Mouse (Mus musculus) neural tube, embryonic 13.5 days (tissue): Measurements from ENCODE around the gene Znhit3. TPM values are rescaled to one million over a fixed set of nuclear protein-coding genes. Genes with fewer than 3 reads are reported as not detected.

ENCODE experiments used
- ATAC-seq: fragments of 200-750 bp; cut with Nextera tagmentation; 2 replicates; pipeline ENCODE4 v1.8.0; 2017; ENCODE audit warnings: low read depth, mild to moderate bottlenecking, moderate TSS enrichment, moderate library complexity
- H3K27ac ChIP-seq: fragments of 300-500 bp; sonication (generic); replicated peaks from 2 replicates; pipeline ENCODE4 v1.5.1; 2015; ENCODE audit warnings: moderate library complexity, mild to moderate bottlenecking, inconsistent platforms
- H3K27me3 ChIP-seq: fragments of 300-500 bp; sonication (generic); 2 replicates; pipeline ENCODE4 v1.6.1; 2015; ENCODE audit warnings: mild to moderate bottlenecking, inconsistent platforms
- H3K36me3 ChIP-seq: fragments of 300-500 bp; sonication (generic); 2 replicates; pipeline ENCODE4 v1.6.1; 2015; ENCODE audit warnings: mild to moderate bottlenecking, inconsistent platforms
- H3K4me1 ChIP-seq: fragments of 300-500 bp; sonication (generic); replicated peaks from 2 replicates; pipeline ENCODE4 v1.6.1; 2015; ENCODE audit warnings: inconsistent platforms
- H3K4me2 ChIP-seq: fragments of 300-500 bp; sonication (generic); 2 replicates; pipeline ENCODE4 v1.6.1; 2015; ENCODE audit warnings: inconsistent platforms, mild to moderate bottlenecking, moderate library complexity
- H3K4me3 ChIP-seq: fragments of 300-500 bp; sonication (generic); 2 replicates; pipeline ENCODE4 v1.5.1; 2015; ENCODE audit warnings: mild to moderate bottlenecking, inconsistent platforms
- H3K9ac ChIP-seq: fragments of 300-500 bp; sonication (generic); 2 replicates; pipeline ENCODE4 v1.6.1; 2015; ENCODE audit warnings: moderate library complexity, mild to moderate bottlenecking, inconsistent platforms
- H3K9me3 ChIP-seq: fragments of 300-500 bp; sonication (generic); 2 replicates; pipeline ENCODE4 v1.6.1; 2016; ENCODE audit warnings: inconsistent platforms
- WGBS: fragments of 180-500 bp; shearing (Covaris S2); methylation state at CpG from one replicate; pipeline ENCODE4 v1.1.7; 2015; 5-methylcytosine and 5-hydroxymethylcytosine counted together
- polyA plus RNA-seq: library from polyadenylated mRNA; unstranded; fragments of >200 nt; fragmentation: Nextera tagmentation; extraction: Ambion mirVana; gene quantifications from 2 replicates; pipeline ENCODE4 v1.2.1, GENCODE M21; 2015

Znhit3 gene
- polyA plus RNA-seq = 65.4 and 68.0 TPM in 2 replicates

DNA sequence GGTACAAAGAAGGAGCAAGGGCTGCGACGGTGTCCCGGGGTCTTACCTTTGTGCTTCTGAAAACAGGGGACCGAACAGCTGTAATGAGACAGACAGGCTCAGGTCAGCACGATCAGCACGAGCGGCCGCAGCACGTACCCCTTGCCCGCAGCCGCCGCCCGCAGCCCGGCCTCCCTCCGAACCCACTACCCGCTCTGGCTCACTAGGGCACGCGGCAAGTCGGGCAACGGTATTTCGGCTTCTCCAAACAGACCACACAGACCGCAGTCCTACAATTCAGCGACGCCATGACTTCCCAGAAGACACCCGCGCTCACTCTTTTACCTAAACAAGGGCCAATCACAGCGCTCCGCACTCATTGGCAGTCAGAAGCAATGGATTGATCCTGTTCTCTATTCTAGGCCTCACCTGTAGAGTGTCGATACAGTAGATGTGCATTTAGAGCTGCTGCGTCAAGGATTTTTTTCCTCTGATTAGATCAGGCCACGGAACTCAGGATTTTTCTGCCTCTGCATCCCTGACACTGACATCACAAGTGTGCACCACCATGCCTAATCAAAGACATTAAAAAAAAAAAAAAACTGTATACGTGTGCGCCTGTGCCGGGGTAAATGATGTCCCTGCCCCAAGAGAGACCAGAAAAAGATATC lies at the start of gene Znhit3:
Gene Znhit3 (minus strand): TSS at position 314 of the 650 bp plus-strand sequence.
- H3K4me2 ChIP-seq = peak within 1 kb of the TSS; percentile 90
- 3% methylated on average over 34 of the region's 34 CpGs for WGBS
- 0 out of 2 replicates have a peak within 1 kb of the TSS, but pooled peaks have one; percentile 33 for H3K27ac ChIP-seq
- peaks cover 30% of the 10 kb centered on the region for H3K36me3 ChIP-seq
- peak within 1 kb of the TSS; percentile 88 for H3K9ac ChIP-seq
- no peaks in the 10 kb centered on the region for H3K9me3 ChIP-seq
- peak; percentile 92 for ATAC-seq
- peaks cover 24% of the 10 kb centered on the region for H3K4me1 ChIP-seq
- no peaks in the 10 kb centered on the region for H3K27me3 ChIP-seq
- H3K4me3 ChIP-seq = peak within 1 kb of the TSS; percentile 95

DNA sequence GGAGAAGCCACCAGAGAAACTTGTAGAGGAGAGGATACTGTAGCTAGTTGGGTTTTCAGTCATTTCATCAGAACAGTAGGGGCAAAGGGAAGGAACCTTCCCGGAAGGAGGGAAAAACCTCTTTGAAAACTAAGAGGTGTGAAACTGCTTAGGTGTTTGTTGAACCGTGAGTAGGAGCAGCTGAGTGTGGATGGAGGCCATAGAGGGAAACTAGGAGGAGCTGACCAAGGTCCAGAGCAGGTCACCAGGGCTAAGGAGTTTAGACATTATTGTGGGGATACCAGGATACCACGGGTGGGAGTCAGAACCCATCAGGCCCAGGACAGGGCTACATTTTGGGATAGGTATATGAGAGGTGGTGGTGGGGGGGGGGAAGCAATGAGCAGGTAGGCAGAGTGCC lies 47.4 kb upstream of the Znhit3 start:
- no peak overlapping the region for H3K4me3 ChIP-seq
- WGBS = 88% methylated on average over 3 of the region's 3 CpGs
- ATAC-seq = no peak
- no peak overlapping the region for H3K9ac ChIP-seq
- peaks cover 19% of the 10 kb centered on the region for H3K27me3 ChIP-seq
- no peaks in the 10 kb centered on the region for H3K9me3 ChIP-seq
- no peaks in the 10 kb centered on the region for H3K36me3 ChIP-seq
- H3K4me2 ChIP-seq = no peak overlapping the region
- H3K27ac ChIP-seq = no peak overlapping the region
- peaks cover 20% of the 10 kb centered on the region for H3K4me1 ChIP-seq

DNA sequence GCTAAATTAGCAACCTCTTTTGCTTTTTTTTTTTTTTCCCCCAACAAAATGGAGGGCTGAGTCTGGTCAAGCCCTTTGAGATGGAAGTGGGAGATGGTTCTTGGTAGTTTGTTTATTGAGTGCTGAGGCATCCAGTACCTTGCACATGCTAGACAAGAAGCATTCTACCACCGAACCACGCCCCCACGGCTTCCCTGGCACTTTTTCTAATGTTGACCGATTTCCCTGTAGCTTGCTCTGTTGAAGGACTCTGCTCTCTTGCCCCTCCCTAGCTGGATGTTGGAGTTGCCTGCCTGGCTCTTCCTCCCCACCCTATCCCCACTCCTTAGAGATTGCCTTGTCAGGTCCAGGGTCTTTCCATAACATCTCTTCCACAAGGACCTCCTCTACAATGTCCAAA lies 46.4 kb upstream of the Znhit3 start:
- WGBS = 94% methylated on average over 4 of the region's 4 CpGs
- Histone ChIP-seq H3K9ac (no peak overlapping the region), H3K4me2 (no peak overlapping the region), H3K27ac (no peak overlapping the region), H3K9me3 (no peaks in the 10 kb centered on the region), H3K27me3 (peaks cover 29% of the 10 kb centered on the region), H3K36me3 (no peaks in the 10 kb centered on the region), H3K4me1 (peaks cover 25% of the 10 kb centered on the region), H3K4me3 (no peak overlapping the region)
- no peak for ATAC-seq

DNA sequence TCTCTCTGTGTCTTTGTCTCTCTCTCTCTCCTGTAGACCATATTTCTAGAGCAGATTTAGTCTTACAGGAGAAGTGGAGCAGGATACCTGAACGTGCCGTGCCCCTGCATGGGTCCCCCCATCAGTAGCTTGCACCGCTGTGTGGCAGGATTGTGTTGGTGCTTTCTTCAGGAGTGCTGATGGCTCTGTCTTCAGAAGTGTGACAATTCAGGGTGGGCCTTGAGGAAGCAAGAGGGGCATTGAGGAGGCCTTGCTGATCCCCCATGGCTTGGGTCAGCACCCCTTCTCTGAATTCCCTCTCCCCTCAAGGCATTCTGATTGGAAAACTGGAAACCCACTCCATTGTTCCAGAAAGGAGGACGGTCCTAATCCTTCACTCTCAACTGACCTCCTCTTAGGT lies 45.4 kb upstream of the Znhit3 start:
- Histone ChIP-seq H3K9me3 (no peaks in the 10 kb centered on the region), H3K27ac (no peak overlapping the region), H3K4me1 (peaks cover 21% of the 10 kb centered on the region), H3K4me2 (no peak overlapping the region), H3K4me3 (no peak overlapping the region), H3K27me3 (peaks cover 38% of the 10 kb centered on the region), H3K9ac (no peak overlapping the region), H3K36me3 (no peaks in the 10 kb centered on the region)
- ATAC-seq = no peak
- WGBS = 89% methylated on average over 4 of the region's 4 CpGs

DNA sequence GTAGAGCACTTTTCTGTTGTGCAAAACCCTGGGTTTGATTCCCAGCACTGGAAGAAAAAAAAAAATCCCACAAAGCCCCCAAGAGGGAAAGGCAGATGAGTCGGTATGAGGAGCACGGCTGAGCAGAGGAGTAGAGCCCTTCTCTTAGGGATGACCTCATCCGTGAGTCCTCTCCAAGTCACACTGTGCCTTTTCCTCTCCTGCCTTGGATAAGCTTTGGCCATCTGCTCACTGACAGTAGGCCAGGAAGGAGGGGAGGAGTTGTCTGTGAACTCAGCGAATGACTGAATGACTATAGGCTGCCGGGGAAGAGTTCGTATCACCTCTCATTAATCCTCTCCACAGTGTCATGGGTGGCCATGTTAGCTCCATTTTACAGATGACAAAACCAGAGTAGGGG lies 44.6 kb upstream of the Znhit3 start:
- H3K27me3 ChIP-seq = peaks cover 46% of the 10 kb centered on the region
- no peak overlapping the region for H3K4me2 ChIP-seq
- no peaks in the 10 kb centered on the region for H3K36me3 ChIP-seq
- ATAC-seq = no peak
- no peak overlapping the region for H3K4me3 ChIP-seq
- no peak overlapping the region for H3K27ac ChIP-seq
- H3K4me1 ChIP-seq = peaks cover 21% of the 10 kb centered on the region
- H3K9ac ChIP-seq = no peak overlapping the region
- H3K9me3 ChIP-seq = no peaks in the 10 kb centered on the region
- WGBS = 80% methylated on average over 6 of the region's 6 CpGs

DNA sequence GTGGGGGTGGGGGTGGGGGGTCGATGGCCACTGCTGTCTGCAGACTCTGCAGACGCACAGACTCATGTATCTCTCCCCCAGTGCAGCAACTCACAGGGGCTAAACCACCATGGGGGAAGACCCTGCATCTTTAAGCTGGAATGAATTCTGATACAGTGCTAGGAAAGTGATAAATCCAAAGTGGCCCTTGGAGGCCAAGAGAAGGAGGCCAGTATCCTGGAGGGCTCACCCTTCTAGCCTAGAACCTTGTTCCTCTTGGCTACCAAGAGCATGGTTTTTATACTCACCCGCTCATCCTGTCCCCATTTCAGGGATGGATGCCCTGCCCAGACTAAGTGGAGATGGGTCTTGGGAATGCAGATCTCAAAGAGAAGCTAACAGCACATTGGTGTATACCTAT lies 44.1 kb upstream of the Znhit3 start:
- 40% methylated on average over 3 of the region's 3 CpGs for WGBS
- Histone ChIP-seq H3K4me2 (no peak overlapping the region), H3K4me3 (no peak overlapping the region), H3K9ac (no peak overlapping the region), H3K36me3 (no peaks in the 10 kb centered on the region), H3K4me1 (peaks cover 21% of the 10 kb centered on the region), H3K27me3 (peaks cover 47% of the 10 kb centered on the region), H3K9me3 (no peaks in the 10 kb centered on the region), H3K27ac (no peak overlapping the region)
- no peak for ATAC-seq

DNA sequence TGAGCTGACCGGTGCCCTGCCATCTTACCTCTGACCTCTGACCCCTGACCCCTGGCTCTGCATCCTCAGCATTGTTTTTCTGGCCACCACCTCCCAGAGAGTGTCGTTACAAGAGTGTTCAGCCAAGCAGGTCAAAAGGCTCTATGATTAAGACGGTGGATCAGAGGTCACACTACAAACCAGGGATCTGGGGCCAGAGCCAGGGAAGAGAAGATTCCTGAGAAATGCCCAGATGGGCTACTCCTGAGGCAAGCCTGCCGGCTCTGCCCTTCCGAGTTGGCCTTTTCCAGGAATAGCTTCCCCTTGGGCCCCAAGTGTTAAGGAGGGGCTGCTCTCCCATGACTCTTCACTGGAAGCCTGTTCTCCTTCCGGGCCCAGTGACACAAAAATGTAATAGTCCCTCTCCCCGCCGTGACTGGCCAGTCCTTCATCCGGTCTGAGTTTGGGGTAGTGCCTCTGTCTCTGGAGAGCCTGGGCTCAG lies 43.6 kb upstream of the Znhit3 start:
- Histone ChIP-seq H3K27ac (no peak overlapping the region), H3K4me3 (no peak overlapping the region), H3K9ac (no peak overlapping the region), H3K9me3 (no peaks in the 10 kb centered on the region), H3K4me1 (peaks cover 21% of the 10 kb centered on the region), H3K36me3 (no peaks in the 10 kb centered on the region), H3K4me2 (0 out of 2 replicates have a peak overlapping the region, but pooled peaks have one; percentile 4), H3K27me3 (peaks cover 47% of the 10 kb centered on the region)
- no peak for ATAC-seq
- WGBS = 6% methylated on average over 9 of the region's 9 CpGs

DNA sequence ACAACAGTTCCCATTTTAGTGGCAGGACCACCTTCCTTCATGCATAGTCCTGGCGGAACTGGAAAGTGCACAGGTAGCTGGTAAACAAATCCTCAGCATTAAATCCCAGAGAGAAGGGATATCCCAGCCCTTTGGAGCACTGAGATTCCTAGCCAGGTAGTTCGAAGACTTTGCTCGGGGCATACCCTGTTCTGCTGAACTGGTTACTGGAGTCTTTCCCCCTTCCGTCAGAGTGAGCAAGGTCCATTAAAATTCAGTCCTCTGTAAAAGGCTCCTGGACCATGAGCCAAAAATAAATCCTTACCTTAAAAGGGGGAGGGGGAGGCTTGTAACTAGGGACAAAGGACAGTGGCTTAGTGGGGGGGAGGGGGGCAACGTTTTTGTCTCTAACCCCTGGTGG lies 43.0 kb upstream of the Znhit3 start:
- Histone ChIP-seq H3K36me3 (no peaks in the 10 kb centered on the region), H3K4me1 (peaks cover 21% of the 10 kb centered on the region), H3K9ac (no peak overlapping the region), H3K4me2 (no peak overlapping the region), H3K4me3 (no peak overlapping the region), H3K27ac (no peak overlapping the region), H3K9me3 (no peaks in the 10 kb centered on the region), H3K27me3 (peaks cover 47% of the 10 kb centered on the region)
- ATAC-seq = no peak
- 48% methylated on average over 5 of the region's 5 CpGs for WGBS

DNA sequence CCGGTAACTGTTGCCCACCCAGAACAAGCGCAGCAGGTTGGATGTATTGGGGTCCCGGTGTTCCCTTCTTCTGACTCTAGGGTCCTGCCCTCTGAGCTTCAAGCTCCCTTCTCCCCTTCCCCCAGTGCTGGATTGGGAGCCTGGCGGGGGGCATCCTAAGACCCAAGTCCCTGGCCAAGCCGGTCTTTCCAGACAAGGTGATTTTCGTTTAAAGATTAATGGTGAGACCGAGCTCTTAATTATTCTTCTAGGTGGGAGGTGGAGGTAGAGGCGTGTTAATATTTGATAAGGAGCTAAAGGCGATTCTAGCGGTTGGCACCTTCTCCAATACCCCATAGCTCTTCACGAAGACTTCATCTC lies 42.1 kb upstream of the Znhit3 start:
- Histone ChIP-seq H3K9ac (peak overlapping the region; percentile 53; the same call in 1 of the 2 replicates), H3K27ac (no peak overlapping the region), H3K4me2 (peak overlapping the region; percentile 64), H3K9me3 (no peaks in the 10 kb centered on the region), H3K27me3 (peaks cover 47% of the 10 kb centered on the region), H3K36me3 (no peaks in the 10 kb centered on the region), H3K4me3 (peak overlapping the region; percentile 35), H3K4me1 (peaks cover 21% of the 10 kb centered on the region)
- WGBS = 5% methylated on average over 11 of the region's 11 CpGs
- peak; percentile 8; the same call in 1 of the 2 replicates for ATAC-seq

DNA sequence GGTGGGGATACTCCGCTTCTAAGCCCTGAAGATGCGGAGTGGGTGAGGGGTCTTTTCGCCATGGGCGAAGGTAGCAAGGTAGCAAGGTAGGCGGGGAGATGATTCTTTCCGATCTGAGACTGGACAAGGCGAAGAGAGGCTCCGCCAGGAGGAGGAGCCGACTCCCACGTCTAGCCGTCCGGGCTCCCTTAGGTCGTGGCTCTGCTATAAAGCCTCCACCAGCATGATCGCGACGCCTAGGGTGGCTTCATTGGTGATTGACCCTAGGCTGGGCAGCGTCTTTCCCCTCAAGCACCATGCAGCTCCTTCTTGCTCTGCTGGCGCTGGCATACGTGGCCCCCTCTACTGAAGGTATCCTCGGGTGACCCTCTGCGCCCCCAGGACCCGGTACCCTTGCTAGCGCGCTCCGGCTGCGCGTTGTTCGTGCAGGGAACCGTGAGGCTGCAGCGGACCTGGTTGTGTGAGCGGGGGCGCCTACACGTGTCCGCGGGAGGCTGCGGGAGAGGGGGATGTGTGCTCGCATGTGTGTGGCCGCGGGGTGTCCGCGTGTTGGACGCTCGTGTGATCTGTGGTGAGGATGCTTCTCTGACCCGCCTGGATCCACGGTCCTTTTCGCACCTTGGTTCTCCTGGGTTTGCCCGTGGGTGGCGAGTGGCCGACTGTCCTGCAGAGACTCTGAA lies 41.6 kb upstream of the Znhit3 start, which contains the start of gene Car4:
Gene Car4 (plus strand): TSS at position 196 of the 680 bp plus-strand sequence.
- Histone ChIP-seq H3K36me3 (no peaks in the 10 kb centered on the region), H3K9me3 (no peaks in the 10 kb centered on the region), H3K4me1 (peaks cover 21% of the 10 kb centered on the region), H3K9ac (peak within 1 kb of the TSS; percentile 53), H3K4me2 (peak within 1 kb of the TSS; percentile 64), H3K27me3 (peaks cover 47% of the 10 kb centered on the region), H3K27ac (no peak within 1 kb of the TSS), H3K4me3 (peak within 1 kb of the TSS; percentile 35)
- 2% methylated on average over 49 of the region's 49 CpGs for WGBS
- ATAC-seq = peak; percentile 40; the same call in 1 of the 2 replicates

DNA sequence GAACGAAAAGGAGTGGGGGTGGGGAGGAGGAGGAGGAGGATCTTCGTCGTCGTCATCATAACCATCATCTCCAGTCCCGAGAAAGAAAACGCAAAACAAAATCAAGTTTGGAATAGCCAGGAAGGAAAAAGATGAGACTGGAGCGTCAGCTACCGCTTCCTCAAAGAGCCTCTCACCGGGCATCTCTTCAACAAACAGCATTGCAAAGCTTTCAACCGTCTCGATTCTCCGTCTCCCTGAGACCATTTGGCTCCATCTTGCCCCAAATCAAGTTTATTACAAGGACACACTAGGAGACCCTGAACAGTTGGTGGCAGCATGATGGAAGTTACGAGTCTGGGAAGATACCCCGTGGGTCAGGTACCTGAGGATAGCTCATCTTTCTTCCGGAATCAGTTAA lies 41.0 kb upstream of the Znhit3 start:
- Histone ChIP-seq H3K9ac (0 out of 2 replicates have a peak overlapping the region, but pooled peaks have one; percentile 53), H3K4me2 (peak overlapping the region; percentile 64), H3K9me3 (no peaks in the 10 kb centered on the region), H3K4me3 (peak overlapping the region; percentile 35), H3K4me1 (peaks cover 21% of the 10 kb centered on the region), H3K36me3 (no peaks in the 10 kb centered on the region), H3K27me3 (peaks cover 47% of the 10 kb centered on the region), H3K27ac (no peak overlapping the region)
- WGBS = 9% methylated on average over 15 of the region's 15 CpGs
- no peak for ATAC-seq

DNA sequence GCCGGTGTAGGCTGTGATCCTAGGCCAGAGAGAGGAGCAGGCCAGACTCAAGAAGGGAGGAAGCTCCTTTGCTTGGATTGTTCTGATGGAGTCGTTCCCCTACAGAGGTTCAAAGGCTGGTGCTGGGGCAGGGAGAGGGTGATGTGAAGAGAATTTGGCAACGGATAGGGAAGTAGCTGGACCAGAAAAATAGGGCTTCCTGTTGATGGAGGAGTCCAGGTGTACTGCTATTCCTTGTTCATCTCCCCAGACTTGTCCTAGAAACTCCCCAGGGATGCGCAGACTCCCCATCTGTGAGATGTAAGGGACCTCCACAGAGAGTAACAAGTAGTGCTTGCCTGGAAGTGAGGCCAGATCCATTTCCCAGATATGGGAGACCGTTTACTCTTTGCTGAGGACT lies 40.2 kb upstream of the Znhit3 start:
- Histone ChIP-seq H3K9ac (no peak overlapping the region), H3K4me2 (no peak overlapping the region), H3K36me3 (no peaks in the 10 kb centered on the region), H3K4me3 (no peak overlapping the region), H3K27ac (no peak overlapping the region), H3K27me3 (peaks cover 47% of the 10 kb centered on the region), H3K9me3 (no peaks in the 10 kb centered on the region), H3K4me1 (peaks cover 21% of the 10 kb centered on the region)
- 37% methylated on average over 5 of the region's 5 CpGs for WGBS
- no peak for ATAC-seq
